Mouse (Mus musculus) R1 (cell line): Measurements from ENCODE around the gene Tubb3.

Experiments
- DNase-seq: peaks from one replicate; pipeline ENCODE4 v3.0.0-alpha.2; 2018; ENCODE audit warnings: low read depth, low spot score

Tubb3 gene

DNA sequence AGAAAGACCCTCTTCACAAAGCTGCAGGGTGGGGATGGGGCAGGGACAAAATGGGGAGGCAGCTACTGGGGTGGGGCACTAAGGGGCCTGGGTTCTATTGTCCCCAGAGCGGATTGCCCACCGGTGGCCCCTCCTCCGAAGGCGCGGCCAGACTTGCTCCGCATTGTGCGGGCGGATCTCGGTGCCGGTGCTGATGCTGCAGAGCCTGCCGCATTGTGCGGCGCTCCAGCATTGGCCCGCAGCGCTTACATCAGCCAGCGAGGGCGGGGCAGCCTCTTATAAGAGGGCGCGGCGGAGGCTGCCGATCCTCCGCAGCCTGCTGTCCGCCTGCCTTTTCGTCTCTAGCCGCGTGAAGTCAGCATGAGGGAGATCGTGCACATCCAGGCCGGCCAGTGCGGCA, at the start of gene Tubb3:
Gene Tubb3 (plus strand): TSS at position 179 of the 400 bp plus-strand sequence.
- peak; percentile 88 for DNase-seq

DNA sequence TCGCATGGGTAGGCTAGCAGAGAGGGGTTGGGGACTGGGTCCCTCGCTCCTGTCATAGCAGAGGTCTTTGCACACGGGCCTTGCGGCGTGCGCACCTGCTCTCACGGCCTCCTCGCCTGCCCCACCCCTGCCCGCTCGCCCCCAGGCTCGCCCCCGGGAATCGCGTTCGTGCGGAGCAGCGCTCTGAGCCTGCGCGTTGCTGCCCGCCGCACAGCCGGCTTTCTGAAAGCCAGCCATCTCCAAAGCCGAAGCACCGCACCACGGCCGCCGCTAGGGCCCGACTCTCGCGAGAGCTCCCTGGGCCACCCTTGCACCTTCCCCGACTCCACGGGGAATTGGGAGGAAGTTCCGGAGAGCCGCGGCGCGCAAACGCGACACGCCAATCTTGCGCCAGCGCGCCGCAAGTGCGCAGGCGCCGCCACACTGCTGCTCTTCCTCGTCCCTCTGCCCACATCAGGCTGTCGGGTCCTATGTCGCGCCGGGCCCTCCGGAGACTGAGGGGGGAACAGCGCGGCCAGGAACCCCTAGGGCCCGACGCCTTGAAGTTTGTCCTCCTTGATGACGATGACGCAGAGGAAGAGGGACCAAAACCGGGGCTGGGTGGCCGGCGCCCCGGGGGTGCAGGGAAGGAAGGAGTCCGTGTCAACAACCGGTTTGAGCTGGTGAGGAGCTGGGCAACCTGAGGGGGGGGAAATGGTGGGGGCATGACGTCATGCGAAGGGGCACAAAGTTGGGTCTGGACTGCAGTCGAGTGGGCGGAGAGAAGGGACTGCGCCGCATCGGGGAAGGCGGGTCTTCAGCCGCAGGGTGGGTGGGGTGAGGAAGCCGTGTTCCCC, 37.6 kb upstream of the Tubb3 start, which contains the start of gene Tcf25:
Gene Tcf25 (plus strand): TSS at position 351 of the 836 bp plus-strand sequence.
- peak; percentile 98 for DNase-seq

DNA sequence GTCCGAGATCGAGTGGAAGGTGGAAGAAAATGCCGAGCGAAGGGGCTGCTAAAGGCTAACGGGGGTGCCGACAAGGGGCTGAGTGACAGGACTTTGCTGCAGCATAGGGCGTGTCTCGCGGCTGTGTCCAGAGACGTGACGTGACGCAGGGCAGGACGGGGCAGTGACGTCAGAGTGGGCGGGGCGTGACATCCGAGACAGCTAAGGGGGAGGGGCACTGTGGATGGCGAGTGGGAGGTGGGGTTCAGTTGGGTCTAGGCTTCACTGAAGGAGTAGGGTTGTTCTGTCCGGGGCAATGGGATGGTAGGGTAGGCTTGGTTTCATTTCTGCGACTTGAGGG, 37.0 kb upstream of the Tubb3 start:
- peak; percentile 94 for DNase-seq

DNA sequence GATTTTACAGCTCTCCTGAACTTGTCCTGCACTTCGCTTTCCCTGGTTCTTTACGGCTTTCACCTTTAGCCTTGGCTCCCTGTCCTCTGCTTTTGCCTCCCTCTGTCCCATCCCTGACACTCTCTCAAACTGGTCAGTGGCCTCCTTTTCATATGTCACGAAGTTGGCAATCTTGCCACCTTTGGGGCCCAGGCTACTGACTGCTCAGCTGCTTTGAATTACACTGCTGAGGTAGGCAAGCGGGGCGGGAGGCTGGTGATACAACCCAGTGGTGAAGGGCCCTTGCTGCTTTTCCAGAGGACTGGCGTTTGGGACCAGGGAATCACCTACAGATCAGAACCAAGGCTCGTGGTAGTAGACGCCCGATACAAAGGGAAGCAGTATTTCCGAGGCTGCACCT, 35.5 kb upstream of the Tubb3 start:
- DNase-seq: no peak

DNA sequence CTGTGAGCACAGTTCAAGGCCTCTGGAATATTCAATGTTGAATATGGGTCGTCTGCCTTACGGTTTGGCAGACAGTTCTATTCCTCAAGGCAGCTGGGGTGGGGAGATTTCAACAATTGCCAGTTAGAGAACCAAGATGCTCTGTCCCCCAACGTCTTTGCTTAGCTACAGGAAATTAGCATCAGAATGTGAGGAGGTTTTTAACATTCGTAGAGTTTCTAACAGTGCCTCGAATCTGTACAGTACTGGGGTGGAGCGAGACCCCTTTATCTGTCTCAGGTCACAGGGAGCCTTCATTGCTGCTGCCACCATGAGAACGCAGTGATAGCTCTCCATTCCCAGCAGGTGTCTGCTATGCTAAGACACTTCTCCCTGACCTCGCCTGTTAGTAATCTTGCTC, 35.1 kb upstream of the Tubb3 start:
- DNase-seq: peak; percentile 57

DNA sequence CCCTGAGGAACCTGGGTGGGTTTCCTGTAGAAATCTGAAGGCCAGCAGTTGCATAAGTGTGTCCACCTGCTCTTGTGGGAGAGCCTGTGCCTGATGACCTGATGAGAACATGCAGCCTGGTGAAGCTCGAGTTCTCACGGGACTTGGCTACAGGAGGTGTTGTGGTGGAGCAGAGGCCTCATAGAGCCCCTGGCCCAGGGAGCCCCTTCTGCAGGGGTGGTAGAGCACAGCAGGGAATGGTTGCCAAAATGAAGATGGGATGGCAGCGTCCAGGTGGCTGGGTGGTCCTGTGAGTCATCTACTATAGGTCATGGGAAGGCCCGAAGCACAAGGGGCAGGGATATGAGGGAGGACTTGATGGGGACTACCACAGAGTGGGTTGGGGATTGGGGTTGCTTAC, 29.5 kb upstream of the Tubb3 start:
- no peak for DNase-seq

DNA sequence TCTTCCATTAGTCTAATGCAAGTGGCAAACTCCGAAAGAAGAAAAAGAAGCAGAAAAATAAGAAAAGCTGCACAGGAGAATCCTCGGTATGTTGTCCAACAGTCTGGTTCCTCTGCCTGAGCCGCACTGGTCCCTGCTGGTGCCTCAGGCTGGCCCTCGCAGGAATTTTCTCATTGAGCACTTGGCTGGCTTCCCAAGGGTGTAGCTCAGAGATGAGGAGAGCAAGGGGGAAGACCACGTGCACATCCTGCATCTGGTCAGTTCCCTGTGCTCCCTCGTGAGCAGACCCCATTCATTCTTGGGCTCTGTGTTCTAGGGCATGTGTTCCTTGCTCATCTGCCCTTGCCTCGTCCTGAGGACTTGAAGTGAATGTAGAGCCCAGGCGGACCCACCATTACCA, 28.7 kb upstream of the Tubb3 start:
- no peak for DNase-seq

DNA sequence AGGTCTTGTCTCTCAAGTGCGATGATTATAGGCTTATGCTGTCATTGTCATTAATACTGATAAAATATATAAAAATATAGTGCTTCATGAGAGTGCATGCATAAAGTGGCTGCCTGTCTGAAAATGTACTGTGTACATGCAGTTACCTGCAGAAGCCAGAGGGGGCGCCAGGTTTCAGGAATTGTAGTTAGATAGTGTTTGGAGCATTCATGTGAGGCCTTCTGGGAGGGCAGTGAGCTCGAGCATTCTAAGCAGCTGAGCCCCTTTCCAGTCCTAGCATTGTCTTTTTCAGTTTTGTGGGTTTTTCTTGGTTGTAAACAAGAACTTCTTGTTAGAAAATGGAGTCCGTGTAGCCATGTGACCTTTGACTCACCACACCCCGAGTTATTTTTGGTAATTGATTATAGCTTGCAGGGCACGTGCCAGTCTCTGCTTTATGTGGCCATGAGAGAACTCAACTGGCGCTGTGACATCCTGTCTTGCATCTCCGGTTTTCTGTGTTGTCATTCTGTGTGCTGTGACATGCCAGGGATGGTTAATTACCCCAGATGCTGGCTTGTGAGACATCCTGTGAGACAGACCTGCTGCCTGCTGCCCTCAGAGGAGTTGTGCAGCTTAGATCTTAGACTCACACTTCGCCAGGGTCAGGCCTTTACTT, 26.2 kb upstream of the Tubb3 start:
- DNase-seq: peak; percentile 61

DNA sequence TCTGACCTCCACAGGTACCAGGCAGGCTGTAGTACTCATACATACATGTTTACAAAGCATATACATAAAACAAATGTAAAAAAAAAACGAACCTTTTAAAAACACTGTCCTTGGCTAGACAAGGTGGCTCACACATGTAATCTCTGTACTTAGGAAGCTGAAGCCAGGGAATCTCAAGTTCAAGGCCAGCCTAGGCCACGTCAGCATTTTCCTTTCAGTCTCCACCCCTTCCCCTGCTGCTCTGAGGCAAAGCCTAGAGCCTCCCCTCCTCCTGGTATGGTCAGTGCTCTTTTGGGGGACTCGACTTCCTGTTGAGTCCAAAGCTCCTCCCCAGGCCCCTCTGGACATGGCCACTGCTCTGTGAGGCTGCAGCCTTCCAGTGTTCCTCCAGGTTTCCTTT, 24.2 kb upstream of the Tubb3 start:
- DNase-seq: peak; percentile 36

DNA sequence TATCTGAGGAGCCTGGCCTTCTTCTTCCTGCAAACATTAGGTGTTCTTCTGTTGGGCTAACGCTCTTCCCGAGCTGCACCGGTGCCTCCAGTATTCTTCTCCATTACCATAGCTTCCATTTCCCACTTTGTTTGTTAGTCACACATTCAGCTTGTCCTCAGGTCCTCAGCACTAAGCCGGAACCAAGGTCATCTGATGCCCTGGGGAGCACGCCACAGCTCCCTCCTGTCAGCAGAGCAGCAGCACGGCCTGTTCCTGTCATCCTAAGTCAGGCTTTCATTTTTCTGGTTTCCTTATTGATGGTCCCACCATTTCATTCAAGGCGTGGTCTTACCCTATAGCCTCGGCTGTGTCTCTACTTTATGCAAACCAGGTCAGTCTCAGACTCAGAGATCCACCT, 23.4 kb upstream of the Tubb3 start:
- DNase-seq: no peak

DNA sequence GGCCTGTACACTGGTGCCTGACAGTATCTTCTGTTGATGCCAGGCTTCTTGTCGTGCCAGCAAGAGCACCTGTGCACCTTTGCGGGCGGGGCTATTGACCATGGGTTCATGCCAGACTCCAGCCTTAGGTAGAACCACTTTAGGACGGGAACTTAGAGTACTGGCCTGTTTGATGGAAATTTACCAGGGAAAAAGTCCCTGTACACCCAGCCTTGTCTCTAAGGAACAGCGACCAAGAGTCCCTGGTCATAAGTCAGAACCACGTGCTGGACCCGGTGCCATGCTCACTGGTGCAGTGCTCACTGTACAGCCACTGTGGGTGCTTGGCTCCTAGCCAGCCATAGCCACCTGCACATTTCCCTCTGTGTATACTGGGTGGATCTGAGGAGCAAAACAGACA, 22.2 kb upstream of the Tubb3 start:
- no peak for DNase-seq

DNA sequence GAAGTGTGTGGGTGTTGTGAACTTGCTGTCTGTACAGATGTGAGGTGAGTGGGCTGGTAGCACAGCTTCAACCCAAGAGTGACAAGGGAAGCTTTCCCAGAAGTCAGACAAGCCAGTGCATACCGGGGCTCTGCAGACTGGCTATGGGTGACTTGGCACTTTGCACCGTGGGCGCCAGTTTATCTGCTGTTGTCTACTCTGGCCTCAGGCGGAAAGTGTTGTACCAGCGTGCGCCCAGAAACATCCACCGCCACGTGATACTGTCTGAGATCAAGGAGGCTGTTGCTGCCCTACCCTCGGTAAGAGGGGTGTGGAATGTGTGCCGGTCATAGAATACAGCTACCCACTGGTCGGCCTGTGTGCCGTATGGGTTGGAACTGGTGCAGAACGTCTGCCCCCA, 12.9 kb upstream of the Tubb3 start:
- DNase-seq: no peak

DNA sequence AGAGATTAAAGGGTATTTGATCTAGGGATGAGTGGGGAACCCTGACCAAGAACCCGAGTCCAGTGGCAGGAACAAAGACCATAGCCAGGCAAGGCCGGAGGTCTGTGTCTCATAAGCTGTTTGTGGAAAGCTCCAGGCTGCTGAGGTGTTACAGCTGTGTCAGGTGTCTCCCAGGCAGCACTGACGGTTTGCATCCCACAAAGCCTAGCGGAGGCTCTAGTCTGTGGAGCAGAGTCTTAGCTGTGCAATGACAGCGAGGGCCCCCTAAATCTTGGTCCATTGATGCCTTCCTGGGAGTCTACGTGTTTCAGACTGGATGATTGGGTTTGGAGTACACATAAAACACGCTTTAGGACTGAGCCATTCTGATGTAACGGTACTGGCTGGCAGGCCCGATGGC, 9.3 kb upstream of the Tubb3 start:
- no peak for DNase-seq

DNA sequence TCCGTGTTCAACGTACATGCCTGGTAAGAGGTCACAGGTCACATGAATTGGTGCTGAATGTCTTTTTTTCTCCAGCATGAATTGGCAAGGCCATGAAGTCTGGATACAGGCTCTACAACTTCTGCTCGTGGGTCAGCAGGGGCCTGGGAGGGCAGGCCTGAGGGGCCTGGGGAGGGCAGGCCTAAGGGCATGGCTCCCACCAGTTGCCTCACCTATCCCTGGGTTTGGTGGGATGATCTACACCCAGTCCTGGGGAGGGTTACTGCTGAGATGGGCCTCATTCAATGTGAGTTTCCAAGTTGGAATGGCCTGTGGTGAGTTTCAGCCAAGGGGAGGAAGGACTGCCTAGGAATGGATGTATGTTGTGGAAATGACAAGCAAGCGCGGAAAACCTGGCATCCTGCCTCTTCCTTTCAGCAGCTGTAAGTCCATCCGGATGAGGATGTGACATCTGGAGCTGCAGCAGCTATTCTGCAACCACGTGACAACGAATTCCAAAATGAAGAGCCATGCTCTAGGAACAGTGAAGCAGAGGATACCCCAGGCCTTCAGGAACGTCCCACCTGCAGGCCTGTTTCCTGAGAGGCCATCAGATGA, 8.4 kb upstream of the Tubb3 start:
- DNase-seq: no peak

DNA sequence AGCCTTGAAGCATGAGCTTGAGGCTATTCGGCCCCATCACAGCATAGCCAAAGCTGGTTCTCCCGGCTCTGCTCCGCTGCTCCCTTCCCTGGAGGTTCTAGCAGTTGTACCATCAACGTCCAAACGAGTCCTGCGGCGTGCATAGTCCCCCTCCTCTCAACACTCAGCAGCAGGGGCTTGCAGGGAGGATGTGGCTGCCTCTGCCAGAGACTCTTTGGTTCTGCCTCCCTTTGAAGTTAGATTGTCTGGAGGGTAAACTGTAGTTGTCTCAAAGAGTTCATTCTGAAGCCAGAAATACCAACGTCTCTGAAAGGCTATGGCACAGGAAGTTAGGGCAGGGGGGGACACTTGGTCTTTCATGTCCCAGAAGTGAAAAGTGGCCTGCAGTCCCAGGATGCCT, 6.7 kb upstream of the Tubb3 start:
- no peak for DNase-seq

DNA sequence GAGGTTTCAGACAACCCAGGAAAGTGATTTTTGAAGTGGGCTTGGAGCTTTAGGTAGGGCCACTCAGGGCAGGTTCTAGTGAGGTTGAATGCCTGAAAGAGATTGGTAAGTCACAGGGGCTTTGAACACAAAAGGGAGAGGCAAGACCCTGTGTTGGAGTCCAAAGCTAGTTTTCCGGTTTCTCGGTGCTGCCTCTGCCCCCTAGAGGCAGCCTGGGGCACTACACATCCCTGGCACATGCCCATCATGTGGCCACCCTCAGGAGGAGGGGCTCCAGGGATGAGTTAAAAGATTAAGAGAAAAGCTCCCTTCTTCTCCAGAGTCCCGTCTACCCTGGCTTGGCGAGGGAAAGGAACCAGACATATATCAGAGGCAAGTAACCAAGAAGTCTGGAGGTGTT, 4.4 kb upstream of the Tubb3 start, which contains the start of gene Mc1r:
Gene Mc1r (plus strand): TSS at position 322 of the 400 bp plus-strand sequence.
- peak; percentile 80 for DNase-seq

DNA sequence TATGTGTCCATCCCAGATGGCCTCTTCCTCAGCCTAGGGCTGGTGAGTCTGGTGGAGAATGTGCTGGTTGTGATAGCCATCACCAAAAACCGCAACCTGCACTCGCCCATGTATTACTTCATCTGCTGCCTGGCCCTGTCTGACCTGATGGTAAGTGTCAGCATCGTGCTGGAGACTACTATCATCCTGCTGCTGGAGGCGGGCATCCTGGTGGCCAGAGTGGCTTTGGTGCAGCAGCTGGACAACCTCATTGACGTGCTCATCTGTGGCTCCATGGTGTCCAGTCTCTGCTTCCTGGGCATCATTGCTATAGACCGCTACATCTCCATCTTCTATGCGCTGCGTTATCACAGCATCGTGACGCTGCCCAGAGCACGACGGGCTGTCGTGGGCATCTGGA, 3.6 kb upstream of the Tubb3 start:
- DNase-seq: no peak

DNA sequence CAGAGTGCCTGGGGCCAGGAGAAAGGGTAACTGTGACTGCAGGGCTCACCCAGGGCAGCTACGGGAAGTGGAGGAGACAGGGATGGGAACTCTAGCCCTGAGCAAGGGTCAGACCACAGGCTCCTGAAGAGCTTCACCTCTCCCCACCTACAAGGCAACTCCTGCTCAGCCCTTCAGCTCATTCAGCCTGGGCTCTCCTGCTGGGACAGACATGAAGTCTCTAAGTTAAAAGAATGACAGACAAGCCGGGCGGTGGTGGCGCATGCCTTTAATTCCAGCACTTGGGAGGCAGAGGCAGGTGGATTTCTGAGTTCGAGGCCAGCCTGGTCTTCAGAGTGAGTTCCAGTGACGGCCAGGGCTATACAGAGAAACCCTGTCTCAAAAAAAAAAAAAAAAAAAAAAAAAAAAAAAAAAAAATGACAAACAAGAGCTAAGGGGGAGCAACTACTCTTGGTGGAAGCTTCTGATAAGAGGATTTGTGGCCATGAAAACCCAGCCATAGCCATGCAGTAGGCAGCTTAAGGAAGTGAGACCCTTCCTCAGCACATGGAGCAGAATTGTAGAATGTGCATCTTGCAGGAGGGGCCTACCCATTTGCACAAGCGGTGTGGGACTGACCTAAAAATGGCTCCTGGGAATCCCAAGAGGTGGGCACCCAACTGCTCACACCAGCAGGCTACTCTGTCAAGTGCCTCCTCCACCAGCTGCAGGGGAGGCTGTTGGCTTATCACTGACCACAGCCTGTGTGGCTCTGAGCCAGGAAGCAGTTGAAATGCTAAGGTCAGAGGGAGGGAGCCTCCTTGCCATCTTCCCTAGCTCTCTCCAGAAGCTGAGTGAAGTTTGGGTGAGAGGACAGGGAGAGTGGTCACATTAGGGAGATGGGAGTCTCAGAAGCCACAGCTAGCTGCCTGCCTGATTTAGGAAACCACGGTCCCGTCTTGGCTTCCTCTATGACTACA, 2.4 kb upstream of the Tubb3 start:
- DNase-seq: no peak

DNA sequence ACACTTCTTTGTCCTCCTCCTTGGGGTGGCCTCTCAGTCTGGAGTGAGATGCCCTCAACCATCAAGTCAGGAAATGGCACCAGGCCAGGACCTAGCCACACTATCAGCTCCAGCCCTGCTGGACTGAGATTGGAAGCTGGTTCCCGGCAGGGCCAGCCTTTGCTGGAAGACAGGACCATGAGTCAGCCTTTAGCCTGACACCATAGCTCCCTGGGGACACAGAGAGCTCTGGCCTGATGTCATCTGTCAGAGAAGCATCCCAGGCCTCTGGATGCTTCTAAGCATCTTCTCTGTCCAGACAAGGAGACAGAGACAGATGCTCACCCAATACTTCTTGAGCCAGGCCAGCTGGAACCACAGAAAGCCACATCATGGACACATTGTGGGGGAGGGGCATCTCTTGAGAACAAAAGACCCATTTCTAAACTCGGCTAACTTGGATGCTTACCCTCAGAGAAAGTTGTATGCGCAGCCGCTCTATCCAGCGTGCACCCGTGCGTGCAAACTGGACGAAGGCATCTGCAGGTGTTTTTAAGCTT, 1.1 kb upstream of the Tubb3 start:
- no peak for DNase-seq

DNA sequence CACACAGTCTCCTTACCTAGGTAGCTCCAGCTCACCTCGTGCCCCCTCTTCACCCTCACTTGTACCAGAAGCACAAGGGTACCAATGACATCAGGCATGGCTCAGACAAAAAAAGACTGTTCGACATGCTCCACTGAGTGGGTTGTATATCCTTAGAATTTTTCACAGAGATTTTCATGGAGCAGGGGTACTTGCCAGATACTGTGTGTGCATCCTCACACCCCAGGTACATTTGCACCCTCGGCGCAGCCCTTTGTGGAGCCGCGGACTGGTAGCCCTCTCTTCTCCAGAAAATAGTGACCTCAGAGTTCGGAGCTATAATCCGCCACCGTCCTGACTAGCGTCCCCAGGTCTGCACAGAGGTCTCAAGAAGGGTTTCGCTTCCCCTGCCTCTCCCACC, 436 bp upstream of the Tubb3 start:
- no peak for DNase-seq

DNA sequence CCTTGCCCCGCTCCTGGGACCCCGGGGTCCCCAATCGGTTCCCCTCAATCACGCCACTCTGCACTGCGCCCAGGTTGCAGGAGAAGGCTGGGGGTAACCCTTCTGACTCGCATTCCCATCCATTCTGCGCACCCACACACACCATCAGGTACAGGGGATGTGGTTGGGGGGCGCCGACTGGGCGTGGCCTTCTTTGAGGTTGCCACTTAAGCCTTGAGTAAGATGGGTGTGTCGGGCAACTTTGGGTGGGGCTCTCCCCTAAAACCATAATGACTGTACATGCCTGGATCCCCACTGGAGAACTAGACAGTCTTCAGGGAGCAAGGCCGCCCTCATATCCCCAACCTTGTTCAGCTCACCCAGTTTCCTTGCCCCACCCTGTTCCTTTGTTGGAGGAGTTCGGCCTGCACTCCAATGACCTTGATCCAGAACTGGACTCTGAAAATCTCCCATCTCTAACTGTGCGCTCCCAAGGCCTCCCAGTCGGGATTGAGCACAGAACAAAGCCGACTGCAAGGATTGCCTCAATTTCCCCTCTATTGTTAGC, 630 bp downstream of the Tubb3 start:
- peak; percentile 84 for DNase-seq
